Mouse (Mus musculus): ENCODE results near the gene Epsti1.
A peak's percentile ranks its signal among the peaks of the same experiment; 100 is the strongest.
"Not testable (repeated sequence)": the region's sequence is repeated elsewhere in the genome, so short reads cannot be mapped to it uniquely, and the experiment has no call there.

The Epsti1 gene

DNA sequence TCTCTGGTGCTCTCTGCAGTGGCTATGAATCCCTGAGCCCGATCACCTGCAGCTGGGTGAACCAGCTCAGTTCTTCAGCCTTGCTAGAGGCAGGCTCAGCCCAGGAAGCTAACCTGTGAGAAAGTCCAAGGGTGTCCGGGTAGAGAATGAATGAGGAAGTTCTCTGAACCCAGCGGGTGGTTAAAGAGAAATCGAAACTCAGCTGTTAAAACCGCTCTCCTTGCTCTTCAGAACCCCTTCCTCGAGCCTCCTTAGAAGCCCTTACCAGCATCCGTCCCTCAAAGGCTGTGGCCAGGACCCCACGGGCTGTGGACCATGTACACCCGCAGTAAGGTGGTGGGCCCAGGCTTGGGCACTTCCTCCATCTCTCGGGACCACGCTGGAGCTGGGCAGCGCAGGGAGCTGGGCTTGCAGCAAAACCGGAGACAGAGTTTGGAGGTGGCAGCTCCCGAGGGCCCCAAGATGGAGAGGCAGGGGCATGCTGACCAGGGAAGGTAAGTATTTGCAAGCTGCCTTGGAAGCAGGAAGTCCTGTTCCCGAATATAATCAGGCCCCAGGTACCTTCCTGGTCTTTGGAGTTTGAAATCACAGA is at the start of gene Epsti1:
TSS of gene Epsti1 (plus strand) at position 69 of the 592 bp plus-strand sequence.
- peak; percentile 5 for DNase-seq (ENCODE audit: low spot score)

DNA sequence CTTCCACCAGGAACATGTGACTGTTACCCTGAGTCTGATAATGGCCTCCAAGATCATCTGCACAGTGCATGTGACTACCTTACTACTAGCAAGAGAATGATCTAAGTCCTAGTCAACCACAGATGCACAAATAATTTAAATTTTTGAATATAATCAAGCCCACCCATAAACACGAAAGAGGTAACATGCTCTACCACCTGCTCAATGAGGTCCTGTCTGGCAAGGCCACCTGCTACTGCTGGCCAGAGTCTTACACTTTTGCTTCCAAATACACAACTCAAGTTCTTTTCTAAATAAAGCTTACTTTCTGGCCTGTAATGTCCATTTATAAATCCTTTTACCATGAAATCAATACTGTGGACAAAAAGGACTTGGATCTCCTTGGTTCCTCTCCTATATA is 44.1 kb upstream of the Epsti1 start:
- no peak for DNase-seq (ENCODE audit: low spot score)

- DNase-seq (ENCODE audit: low spot score), result no peak
These were observed 43.0 kb upstream of the Epsti1 start for GRCm38 (mm10) chr14:77860841-77861560.

DNA sequence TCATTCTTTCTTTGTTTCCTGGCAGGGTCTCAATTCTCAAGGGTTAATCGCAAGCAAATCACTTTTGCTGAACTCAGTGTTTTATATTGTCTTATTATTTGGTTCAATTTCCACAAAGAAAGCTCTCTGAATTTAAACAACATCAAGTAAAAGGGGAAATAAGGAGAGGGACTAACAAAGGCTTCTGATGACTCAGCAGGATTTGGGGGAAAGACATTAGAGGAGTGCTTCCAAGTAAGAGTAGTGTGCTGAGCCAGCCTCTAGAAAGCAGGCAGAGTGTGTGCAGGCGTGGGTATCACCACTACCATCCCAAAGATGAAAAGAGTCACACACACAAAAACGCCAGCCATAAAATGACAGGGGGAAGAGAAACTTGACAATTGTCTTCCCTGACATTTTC is 40.0 kb upstream of the Epsti1 start:
- no peak for DNase-seq (ENCODE audit: low spot score)

DNA sequence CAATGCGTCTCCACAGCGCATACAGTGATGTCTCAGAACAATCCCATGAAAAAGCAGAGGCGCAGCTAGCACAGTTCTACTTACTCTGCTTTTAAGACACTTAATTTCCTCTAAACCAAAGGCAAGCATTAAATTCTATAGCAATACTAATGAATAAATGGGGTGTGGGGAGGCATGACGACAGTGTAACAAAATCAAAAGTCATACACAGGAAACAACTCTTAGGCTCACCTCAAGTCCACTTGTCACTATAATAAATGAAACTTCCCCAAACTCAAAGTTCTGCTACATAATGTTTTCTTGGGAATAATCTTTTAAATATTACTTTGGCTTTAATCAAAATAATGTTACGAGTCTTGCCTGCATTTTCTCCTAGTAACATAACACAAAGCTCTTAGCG is 39.5 kb upstream of the Epsti1 start:
- no peak for DNase-seq (ENCODE audit: low spot score)

DNA sequence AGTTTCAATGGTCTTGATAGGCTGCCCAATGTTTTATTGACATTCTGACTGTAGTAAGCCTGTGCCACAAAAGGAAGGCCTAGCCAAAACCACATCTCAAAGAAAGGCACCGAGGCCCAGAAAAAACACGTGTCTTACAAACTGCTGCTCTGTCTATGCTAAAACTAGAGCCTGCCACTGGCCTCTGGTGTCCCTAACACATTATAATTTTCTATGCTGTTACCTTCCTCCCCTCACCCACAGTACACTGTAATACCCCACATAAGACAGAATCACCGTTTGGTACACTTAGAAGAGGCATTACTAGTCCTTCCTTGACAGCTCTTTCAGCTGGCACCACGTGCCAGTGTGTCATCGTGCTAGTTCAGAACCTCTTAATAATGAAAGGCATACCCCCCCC is 36.4 kb upstream of the Epsti1 start:
- DNase-seq (ENCODE audit: low spot score), result no peak

- DNase-seq (ENCODE audit: low spot score), result no peak
These were observed 33.1 kb upstream of the Epsti1 start for GRCm38 (mm10) chr14:77870926-77871325.

GRCm38 (mm10) chr14:77871380-77871975 is 32.6 kb upstream of the Epsti1 start:
- no peak for DNase-seq (ENCODE audit: low spot score)

- peak; percentile 88 for DNase-seq (ENCODE audit: low spot score)
These were observed 29.5 kb upstream of the Epsti1 start, which contains the start of gene Dnajc15 for GRCm38 (mm10) chr14:77874304-77875241. Gene Dnajc15, minus strand, starts transcription at chr14:77875125.

DNA sequence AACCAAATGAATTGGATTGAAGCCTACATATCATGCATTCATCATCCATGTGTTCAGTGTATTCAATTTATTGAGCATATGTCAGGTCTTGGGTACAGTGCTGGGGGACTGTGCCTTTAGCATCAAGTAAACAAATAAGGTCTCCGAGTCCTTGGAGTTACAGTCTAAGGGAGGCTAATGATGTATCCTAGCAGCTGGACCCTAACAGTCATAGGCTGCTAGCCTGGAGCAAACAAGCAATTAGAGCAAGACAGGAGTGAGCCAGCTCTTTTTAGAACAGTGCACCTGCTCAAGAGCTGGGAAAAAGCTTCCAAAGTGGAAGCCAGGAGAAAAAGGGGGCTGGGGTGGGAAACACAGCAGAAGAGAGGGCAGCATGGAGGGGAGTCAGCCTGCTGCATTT is 27.8 kb upstream of the Epsti1 start:
- DNase-seq (ENCODE audit: low spot score), result no peak

- not testable (repeated sequence) for DNase-seq (ENCODE audit: low spot score)
These were observed 26.2 kb upstream of the Epsti1 start for GRCm38 (mm10) chr14:77877876-77878275.

DNA sequence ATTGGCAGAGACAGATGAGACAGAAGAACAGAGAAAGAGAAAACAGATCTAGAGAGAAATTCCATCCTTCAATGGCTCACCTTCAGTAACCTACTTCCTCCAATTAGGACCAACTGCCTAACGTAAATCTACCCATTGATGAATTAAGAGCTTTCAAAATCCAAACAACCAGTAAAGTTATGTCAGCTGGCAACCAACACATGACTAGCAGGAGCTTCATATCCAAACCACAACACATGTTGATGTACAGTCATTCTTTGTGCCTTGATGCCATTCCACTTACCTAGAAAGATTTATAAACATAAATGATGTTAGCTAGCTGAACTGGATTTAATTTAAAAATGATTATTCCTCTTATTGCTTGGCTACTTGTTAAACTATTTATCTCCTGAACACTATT is 22.0 kb upstream of the Epsti1 start:
- DNase-seq (ENCODE audit: low spot score), result no peak

GRCm38 (mm10) chr14:77882669-77883068 is 21.4 kb upstream of the Epsti1 start:
- DNase-seq (ENCODE audit: low spot score), result no peak

- DNase-seq (ENCODE audit: low spot score), result no peak
These were observed 17.7 kb upstream of the Epsti1 start for GRCm38 (mm10) chr14:77886376-77886775.

GRCm38 (mm10) chr14:77886941-77887340 is 17.1 kb upstream of the Epsti1 start:
- DNase-seq (ENCODE audit: low spot score), result no peak

GRCm38 (mm10) chr14:77889911-77890310 is 14.1 kb upstream of the Epsti1 start:
- DNase-seq (ENCODE audit: low spot score), result no peak

DNA sequence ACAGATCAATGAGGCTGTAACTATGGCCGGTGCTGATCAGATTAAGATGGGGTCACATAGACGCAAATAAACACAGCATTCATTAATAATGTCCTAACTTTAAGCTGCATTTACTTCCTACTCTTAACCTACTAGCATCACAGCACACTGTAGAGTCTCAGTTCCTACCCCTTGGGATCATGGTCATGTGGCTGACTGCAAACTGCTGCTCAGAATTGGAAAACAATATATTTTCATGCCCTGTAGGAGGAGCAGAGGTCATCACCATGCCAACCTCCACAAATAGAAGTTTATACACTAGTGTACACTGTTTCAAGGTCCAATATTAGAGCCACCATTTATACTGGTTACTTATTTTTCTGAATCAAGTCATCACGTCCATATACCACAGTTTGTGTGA is 8.1 kb upstream of the Epsti1 start:
- no peak for DNase-seq (ENCODE audit: low spot score)

DNA sequence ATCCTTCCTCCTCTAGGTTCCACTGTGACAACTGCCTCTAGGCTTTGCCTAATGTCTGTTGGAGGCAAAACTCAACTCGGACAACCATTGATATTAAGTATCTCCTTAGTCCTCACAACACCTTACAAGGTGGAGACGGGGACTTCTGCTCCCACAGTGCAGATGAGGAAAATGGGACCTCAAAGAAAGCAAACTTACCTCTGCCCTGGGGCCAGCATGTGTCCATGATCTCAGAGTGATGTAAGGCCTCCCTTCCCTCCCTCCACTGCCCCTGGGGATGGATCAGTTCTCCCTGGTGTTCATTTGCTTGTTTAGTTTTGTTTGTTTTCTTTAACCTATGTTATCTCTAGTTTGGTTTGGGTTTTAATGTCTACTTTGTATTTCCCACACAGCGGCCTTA is 1.5 kb upstream of the Epsti1 start:
- no peak for DNase-seq (ENCODE audit: low spot score)

DNA sequence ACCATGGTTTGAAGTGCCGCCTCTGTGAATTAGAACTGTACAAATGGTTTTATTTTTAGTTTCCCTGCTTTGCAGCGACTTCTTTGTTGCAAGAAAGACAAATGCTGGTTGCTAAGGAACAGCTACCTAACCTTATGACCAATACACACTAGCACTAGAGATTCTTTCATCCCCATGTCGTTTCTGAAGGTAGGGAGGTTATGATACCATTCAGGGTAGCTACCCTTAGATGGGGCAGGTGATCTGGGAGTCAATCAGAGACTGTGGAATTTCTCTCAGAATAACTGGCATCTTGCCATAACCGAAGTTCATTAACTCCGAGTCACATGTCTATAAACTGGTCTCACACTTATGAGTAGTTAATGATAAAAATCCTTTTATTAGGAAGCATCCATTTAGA is 1.4 kb downstream of the Epsti1 start:
- no peak for DNase-seq (ENCODE audit: low spot score)

- DNase-seq (ENCODE audit: low spot score), result no peak
These were observed 2.5 kb downstream of the Epsti1 start for GRCm38 (mm10) chr14:77906586-77906985.

GRCm38 (mm10) chr14:77915776-77916175 is 11.7 kb downstream of the Epsti1 start:
- no peak for DNase-seq (ENCODE audit: low spot score)

- no peak for DNase-seq (ENCODE audit: low spot score)
These were observed 17.6 kb downstream of the Epsti1 start for GRCm38 (mm10) chr14:77921641-77922040.

All from ovary, postnatal 36 days (tissue).